In the genomic region with DNA sequence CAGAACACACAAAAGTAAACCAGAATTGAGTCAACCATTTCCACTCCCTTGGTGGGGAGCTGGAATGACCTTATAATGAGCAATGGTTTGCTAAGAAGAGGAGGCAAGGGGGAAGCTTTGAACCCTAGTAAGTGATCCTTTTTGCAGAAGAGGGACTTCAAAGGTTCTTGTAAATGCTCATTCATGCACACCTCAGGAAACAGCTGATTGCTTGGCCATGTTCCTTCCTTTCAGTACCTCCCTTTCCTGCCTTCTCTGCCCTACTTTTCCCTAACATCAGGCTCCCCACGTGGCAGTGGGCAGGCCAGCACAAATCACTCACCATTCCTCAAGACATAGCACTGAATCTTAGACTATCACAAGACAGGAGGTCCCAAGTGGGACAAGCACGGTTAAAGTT, we compare ENCODE assay signal across 12 mouse cellular contexts.
"Had no signal": no experiment of that assay in that cellular context is flagged by ENCODE, and none has a peak within 500 bp of the region (broad histone marks: within the 10 kb centered on the region; RNA-seq: fewer than 3 reads in every experiment).

No protein-coding gene starts in this region.

- H3K27ac ChIP-seq: hindbrain, embryonic 15.5 days; limb, embryonic 13.5 days; liver, embryonic 14.5 days; midbrain, embryonic 13.5 days; neural tube, embryonic 12.5 days; stomach, embryonic 15.5 days had no signal

- ATAC-seq: intestine, postnatal 0 days; midbrain, embryonic 13.5 days had no signal

- DNase-seq: left cerebral cortex, postnatal 4 days; lung, adult 18-20 months; right cerebral cortex, postnatal 14 days; thymus, adult 2 months; thymus, postnatal 36 days had no signal

- H3K4me3 ChIP-seq: hindbrain, embryonic 15.5 days; limb, embryonic 13.5 days; midbrain, embryonic 13.5 days; neural tube, embryonic 12.5 days; stomach, embryonic 15.5 days had no signal
